Mouse (Mus musculus) brain, embryonic 14.5 days (tissue): ENCODE measurements around the gene D1Pas1.

Experiments
- CTCF ChIP-seq: fragments of 200-500 bp; IDR thresholded peaks from 2 replicates; pipeline ENCODE4 v1.5.1; 2012; ENCODE audit warnings: inconsistent platforms, mild to moderate bottlenecking, moderate library complexity, borderline replicate concordance; ENCODE audit not compliant: insufficient read depth, insufficient read length; ENCODE audit errors: extremely low read depth
- POLR2A ChIP-seq: fragments of 200-500 bp; IDR thresholded peaks from 2 replicates; pipeline ENCODE4 v1.6.1; 2012; ENCODE audit warnings: mild to moderate bottlenecking, inconsistent platforms, borderline replicate concordance; ENCODE audit not compliant: poor library complexity, insufficient read depth, insufficient read length, severe bottlenecking; ENCODE audit errors: extremely low read depth

DNA sequence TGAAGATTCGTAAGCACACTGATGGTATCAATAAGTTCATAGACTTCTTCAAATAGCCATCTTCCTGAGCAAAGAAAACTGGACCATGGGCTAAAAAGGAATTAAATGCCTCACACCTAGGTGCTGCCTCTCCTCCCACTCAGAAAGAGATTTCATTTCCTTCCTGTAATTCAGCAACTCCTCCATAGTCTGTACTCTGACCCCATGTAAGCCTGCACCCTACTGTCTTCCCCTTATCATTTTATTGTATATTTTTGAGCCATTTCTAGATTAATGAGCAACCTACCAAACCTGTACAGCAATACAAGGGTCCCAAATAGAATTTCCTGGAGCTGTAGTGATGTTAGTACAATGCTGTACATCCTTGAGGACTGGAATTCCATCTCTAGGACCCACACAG, 37.1 kb downstream of the D1Pas1 start:
- TF ChIP-seq CTCF = no peak
- no peak for TF ChIP-seq POLR2A
